Mouse (Mus musculus): Measurements from ENCODE around the gene Ice1.

Ice1 gene

GRCm38 (mm10) chr13:70637282-70637661 lies at the start of gene Ice1:
TSS of gene Ice1 (minus strand) at chr13:70637634.
- in situ Hi-C loops (cut with MboI; ENCODE audit: low pct_unique_long_range_greater_than_20kb in 1 of 2, low sequenced_read_pairs in 2 of 2, unreplicated experiment in 1 of 2): no loop called here

GRCm38 (mm10) chr13:70685825-70686224 lies 48.4 kb upstream of the Ice1 start:
- in situ Hi-C loops (cut with MboI; ENCODE audit: low pct_unique_long_range_greater_than_20kb in 1 of 2, low sequenced_read_pairs in 2 of 2, unreplicated experiment in 1 of 2): no loop called here

DNA sequence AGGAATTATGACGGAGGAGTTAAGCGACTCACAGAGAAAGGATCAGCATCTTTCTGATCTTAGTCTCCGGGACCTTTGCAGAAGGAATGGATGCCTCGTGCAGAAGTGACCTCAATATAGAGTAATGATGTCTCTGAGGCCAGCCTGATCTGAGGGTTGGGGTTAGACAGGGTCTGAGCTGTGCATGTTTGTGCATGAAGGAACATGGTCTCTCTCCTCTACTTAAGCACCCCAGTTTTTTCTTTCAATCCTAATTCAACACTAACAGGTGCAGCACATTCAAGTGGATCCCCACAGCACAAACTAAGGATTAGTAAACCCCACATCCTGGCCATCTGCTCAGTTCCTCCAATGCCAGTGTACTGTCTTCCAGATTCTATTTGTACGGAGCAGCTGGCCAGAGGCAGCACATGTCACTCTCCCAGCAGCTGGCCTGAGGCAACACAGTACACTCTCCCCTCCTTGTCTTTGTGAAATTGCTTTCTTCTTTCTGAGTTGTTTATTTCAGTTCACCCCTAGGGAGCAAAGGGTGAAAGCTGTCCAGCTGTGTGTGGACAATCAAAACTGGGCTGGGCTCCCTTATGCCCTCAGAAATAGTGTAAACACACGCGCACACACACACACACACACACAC lies 47.7 kb upstream of the Ice1 start:
- in situ Hi-C loops (cut with MboI; ENCODE audit: low pct_unique_long_range_greater_than_20kb in 1 of 2, low sequenced_read_pairs in 2 of 2, unreplicated experiment in 1 of 2): no loop called here

DNA sequence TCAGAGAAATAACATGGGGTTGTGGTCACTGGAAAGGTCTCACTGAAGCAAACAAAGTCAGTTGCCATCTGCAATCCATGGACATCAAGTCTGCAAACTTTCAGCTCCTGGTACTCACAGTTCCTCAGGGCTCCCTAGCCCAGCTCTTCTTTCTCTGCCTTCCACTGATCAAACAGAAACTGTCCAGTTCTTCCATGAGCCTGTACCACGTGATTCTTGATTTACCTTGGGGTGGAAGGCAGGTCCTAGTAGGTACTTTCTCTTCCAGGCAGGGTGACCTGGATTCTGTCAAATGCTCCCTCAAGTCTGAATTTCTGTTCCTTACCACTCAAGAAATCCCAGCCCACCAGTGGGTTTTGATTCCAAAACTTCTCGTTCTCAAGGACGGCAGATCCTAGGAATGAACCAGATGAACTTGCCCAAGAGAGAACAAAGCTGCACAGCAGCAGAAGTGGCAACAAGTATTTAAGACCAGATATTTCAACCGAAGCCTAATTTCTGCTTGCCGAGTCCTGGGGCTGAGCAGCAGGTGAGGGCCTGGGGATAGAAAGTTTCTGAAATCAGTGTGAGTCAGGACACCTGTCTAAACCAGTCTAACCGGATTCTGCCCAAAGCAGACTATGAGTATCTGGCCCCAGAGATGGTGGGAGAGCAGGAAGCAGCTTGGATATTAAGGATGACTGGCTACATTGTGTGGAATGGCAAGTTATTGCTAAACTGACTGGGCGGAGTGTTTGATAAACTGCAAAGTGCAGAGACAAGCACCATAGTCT lies 44.2 kb upstream of the Ice1 start:
- in situ Hi-C loops (cut with MboI; ENCODE audit: low pct_unique_long_range_greater_than_20kb in 1 of 2, low sequenced_read_pairs in 2 of 2, unreplicated experiment in 1 of 2): no loop called here

DNA sequence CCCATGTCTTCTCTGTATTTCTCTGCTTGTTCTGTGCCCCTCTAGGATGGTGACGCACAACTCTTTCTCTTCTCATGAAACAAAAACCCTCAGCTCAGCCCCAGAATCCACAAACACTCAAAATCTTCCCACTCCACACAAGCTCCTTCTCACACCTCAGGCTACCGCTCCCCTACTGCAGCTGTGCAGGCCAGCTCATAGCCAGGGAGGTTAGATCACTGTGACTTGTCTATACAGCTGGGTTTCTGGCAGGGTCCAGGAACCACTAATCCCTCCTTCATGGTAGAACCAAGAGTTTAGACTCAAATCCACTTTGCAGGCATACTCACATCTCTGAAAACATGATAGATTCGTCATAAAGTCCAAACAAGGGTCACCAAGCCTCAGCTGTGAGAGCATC lies 42.9 kb upstream of the Ice1 start:
- in situ Hi-C loops (cut with MboI; ENCODE audit: low pct_unique_long_range_greater_than_20kb in 1 of 2, low sequenced_read_pairs in 2 of 2, unreplicated experiment in 1 of 2): no loop called here

DNA sequence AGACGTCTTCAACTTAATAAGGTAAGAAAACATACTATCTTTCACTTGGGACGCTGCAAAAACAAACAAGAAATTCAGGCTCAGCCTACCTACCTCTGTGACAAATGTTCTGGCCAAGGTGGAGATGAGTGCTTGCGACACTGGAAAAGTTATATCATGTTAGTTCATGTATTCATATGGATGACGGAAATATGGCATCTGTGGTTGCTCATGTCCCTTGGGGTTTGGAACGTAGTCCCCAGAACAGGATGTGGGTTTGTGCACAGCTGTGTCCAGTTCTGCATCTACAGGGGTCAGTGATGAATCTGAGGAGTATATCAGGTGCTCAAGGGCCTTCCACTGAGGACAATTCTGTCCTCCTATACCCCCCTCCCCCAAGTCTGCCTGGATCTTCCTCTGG lies 40.3 kb upstream of the Ice1 start:
- in situ Hi-C loops (cut with MboI; ENCODE audit: low pct_unique_long_range_greater_than_20kb in 1 of 2, low sequenced_read_pairs in 2 of 2, unreplicated experiment in 1 of 2): no loop called here

- in situ Hi-C loops (cut with MboI; ENCODE audit: low pct_unique_long_range_greater_than_20kb in 1 of 2, low sequenced_read_pairs in 2 of 2, unreplicated experiment in 1 of 2): no loop called here
These were observed 39.1 kb upstream of the Ice1 start for GRCm38 (mm10) chr13:70676243-70677183.

GRCm38 (mm10) chr13:70674998-70675397 lies 37.6 kb upstream of the Ice1 start:
- in situ Hi-C loops (cut with MboI; ENCODE audit: low pct_unique_long_range_greater_than_20kb in 1 of 2, low sequenced_read_pairs in 2 of 2, unreplicated experiment in 1 of 2): no loop called here

- in situ Hi-C loops (cut with MboI; ENCODE audit: low pct_unique_long_range_greater_than_20kb in 1 of 2, low sequenced_read_pairs in 2 of 2, unreplicated experiment in 1 of 2): no loop called here
These were observed 32.6 kb upstream of the Ice1 start for GRCm38 (mm10) chr13:70670080-70670479.

- in situ Hi-C loops (cut with MboI; ENCODE audit: low pct_unique_long_range_greater_than_20kb in 1 of 2, low sequenced_read_pairs in 2 of 2, unreplicated experiment in 1 of 2): no loop called here
These were observed 22.3 kb upstream of the Ice1 start for GRCm38 (mm10) chr13:70659715-70660114.

DNA sequence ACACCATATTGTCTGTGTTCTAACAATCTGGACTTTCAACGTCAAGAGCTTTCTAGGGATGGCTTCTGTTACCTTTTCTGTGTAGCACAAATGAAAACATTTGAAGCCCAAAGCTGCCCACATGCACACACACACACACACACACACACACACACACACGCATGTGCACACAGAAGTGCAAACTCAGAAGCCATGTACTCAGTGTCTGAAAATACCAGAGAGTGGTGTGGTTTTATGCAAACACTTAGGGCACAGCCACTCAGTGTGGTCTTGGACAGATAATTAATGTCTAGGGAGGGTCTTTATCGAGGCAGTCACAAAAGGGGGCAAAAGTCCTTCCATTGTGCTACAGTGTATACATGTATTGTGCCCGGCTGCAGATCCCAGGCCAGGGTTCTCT lies 19.3 kb upstream of the Ice1 start:
- in situ Hi-C loops (cut with MboI; ENCODE audit: low pct_unique_long_range_greater_than_20kb in 1 of 2, low sequenced_read_pairs in 2 of 2, unreplicated experiment in 1 of 2): no loop called here

DNA sequence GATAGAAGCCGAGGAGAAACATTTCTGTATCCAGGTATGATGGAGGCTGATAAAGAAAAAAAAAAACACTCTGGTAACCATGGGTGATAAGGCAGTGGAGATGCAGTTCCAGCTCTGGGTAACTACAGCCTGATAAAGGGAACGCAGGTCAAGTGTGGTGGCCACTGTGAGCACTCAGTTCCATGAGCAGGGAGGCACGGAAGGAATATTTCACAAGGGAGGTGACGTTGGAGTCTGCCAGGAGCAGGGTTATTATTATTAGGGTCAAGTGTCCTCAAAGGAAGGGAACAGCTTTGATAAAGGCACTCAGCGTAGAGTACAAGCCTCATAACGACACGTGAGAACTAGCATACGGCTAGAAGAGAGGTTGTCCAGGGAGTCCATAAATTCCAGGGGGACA lies 18.9 kb upstream of the Ice1 start:
- in situ Hi-C loops (cut with MboI; ENCODE audit: low pct_unique_long_range_greater_than_20kb in 1 of 2, low sequenced_read_pairs in 2 of 2, unreplicated experiment in 1 of 2): no loop called here

DNA sequence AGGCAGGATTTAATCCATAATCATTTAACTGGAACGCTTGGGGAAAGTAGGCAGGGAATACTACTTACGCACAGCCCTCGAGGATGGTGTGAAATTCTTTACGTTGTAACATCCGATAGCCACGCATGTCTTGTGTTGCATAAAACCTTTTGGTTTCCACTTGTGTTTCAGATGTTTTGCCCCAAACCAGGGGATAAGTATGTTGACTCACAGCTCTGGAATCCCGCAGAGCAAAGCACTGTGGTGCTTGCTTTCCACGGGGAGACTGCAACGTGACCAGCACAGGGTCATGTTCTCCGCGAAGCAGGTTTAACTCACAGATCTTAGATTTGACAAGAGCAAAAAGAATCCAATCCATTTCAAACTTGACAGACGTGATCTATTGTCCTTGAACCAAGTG lies 18.1 kb upstream of the Ice1 start:
- in situ Hi-C loops (cut with MboI; ENCODE audit: low pct_unique_long_range_greater_than_20kb in 1 of 2, low sequenced_read_pairs in 2 of 2, unreplicated experiment in 1 of 2): no loop called here

GRCm38 (mm10) chr13:70654091-70654770 lies 16.8 kb upstream of the Ice1 start:
- in situ Hi-C loops (cut with MboI; ENCODE audit: low pct_unique_long_range_greater_than_20kb in 1 of 2, low sequenced_read_pairs in 2 of 2, unreplicated experiment in 1 of 2): no loop called here

GRCm38 (mm10) chr13:70653457-70653856 lies 16.0 kb upstream of the Ice1 start:
- in situ Hi-C loops (cut with MboI; ENCODE audit: low pct_unique_long_range_greater_than_20kb in 1 of 2, low sequenced_read_pairs in 2 of 2, unreplicated experiment in 1 of 2): no loop called here

DNA sequence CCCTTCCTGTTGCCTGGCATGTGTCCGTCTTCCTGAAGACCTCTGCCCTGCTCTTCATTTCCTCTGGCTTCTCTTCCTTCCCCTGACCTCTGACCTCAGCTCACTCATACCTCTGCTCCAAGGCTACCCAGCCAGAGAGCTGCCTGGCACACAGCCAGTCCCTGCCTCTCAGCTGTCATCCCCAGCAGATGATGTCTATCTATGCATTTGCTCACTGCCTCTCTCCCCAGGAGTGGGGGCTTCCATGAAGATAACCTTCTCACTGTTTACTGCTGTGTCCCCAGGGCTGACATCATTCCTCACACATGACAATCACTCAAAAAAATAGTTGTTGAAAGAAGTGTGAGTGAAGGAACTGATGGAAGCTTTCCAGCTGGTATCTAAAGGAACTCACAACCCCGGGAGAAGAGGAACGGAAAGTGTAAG lies 12.6 kb upstream of the Ice1 start:
- in situ Hi-C loops (cut with MboI; ENCODE audit: low pct_unique_long_range_greater_than_20kb in 1 of 2, low sequenced_read_pairs in 2 of 2, unreplicated experiment in 1 of 2): no loop called here

DNA sequence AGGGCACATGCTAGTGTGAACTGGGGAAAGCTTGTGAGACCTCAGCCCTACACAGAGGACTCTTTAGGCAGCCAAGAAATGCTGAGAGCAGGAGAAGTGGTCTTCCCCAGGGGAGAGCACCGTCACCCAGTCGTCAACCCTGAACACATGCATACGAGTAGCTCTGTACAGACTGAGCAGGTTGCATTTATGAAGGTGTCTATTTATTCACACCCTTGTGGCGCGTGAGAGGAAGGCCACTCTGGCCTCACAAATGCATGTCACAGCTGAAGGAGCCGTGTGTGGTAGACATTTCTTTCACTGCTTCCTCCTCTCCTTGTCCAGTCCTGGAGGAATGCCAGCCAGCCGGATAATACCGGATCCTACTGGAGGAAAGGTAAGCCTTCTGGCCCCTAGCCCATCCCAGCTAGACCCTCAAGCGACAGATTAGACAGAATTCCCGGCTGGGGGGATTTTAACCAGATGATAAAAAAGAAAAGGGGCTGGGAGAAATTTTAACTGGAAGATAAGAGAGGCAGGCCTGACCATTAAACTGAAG lies 8.6 kb upstream of the Ice1 start:
- in situ Hi-C loops (cut with MboI; ENCODE audit: low pct_unique_long_range_greater_than_20kb in 1 of 2, low sequenced_read_pairs in 2 of 2, unreplicated experiment in 1 of 2): loop anchor here (10.0 kb wide), 3 partner anchors 119 to 349 kb away; no protein-coding TSS in a partner anchor

GRCm38 (mm10) chr13:70644083-70644462 lies 6.6 kb upstream of the Ice1 start:
- in situ Hi-C loops (cut with MboI; ENCODE audit: low pct_unique_long_range_greater_than_20kb in 1 of 2, low sequenced_read_pairs in 2 of 2, unreplicated experiment in 1 of 2): loop anchor here (5.0 to 10.0 kb wide), 5 partner anchors 121 to 353 kb away; no protein-coding TSS in a partner anchor
